Mouse (Mus musculus): ENCODE data around the gene Ndufab1.

DNA sequence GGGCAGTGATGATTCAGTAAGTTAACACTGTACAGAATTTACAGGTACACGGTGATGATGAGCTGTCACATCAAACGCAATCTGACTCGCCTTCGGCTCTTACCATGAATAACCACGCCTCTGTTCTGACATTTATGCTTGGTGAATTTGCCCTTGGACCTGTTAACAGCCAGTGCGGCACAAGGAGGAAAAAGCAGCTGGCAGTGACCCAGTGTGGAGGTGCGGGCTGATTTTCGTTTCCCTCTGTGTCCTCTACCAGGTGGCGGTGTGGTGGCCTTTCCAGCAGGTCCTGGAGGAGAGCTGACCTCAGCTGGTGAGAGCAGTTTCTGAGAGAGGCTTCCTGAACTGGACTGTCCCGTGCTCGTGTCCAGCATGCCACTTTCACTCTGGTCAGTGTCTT is 25.3 kb upstream of the Ndufab1 start:
- TF ChIP-seq POLR2A (IDR thresholded peaks at IDR 0.05; ENCODE audit: low read depth, low read length) = no peak
- TF ChIP-seq CTCF (conservative IDR thresholded peaks at IDR 0.05; ENCODE audit: insufficient read depth, insufficient read length, low read depth, low read length) = no peak

Measured in kidney, adult 2 months (tissue).